Mouse (Mus musculus) kidney, embryonic 15.5 days (tissue): ENCODE measurements around the gene Il2rg. TPM values are rescaled to one million over a fixed set of nuclear protein-coding genes. Genes with fewer than 3 reads are reported as not detected.
A peak's percentile ranks its signal among the peaks of the same experiment; 100 is the strongest.

Experiments
- ATAC-seq: fragments of 200-750 bp; cut with Nextera tagmentation; replicated peaks from 2 replicates; pipeline ENCODE4 v1.8.0; 2017; ENCODE audit warnings: moderate TSS enrichment; ENCODE audit not compliant: low FRiP score
- H3K27ac ChIP-seq: fragments of 300-500 bp; sonication (generic); 2 replicates; pipeline ENCODE4 v1.5.1; 2015; ENCODE audit warnings: mild to moderate bottlenecking, inconsistent platforms
- H3K27me3 ChIP-seq: fragments of 300-500 bp; sonication (generic); 2 replicates; pipeline ENCODE4 v1.6.1; 2015; ENCODE audit warnings: inconsistent platforms
- H3K36me3 ChIP-seq: fragments of 300-500 bp; sonication (generic); 2 replicates; pipeline ENCODE4 v1.6.1; 2015; ENCODE audit warnings: inconsistent platforms
- H3K4me1 ChIP-seq: fragments of 300-500 bp; sonication (generic); 2 replicates; pipeline ENCODE4 v1.6.1; 2015; ENCODE audit warnings: inconsistent platforms
- H3K4me2 ChIP-seq: fragments of 300-500 bp; sonication (generic); 2 replicates; pipeline ENCODE4 v1.6.1; 2015; ENCODE audit warnings: moderate library complexity, mild to moderate bottlenecking, inconsistent platforms
- H3K4me3 ChIP-seq: fragments of 300-500 bp; sonication (generic); replicated peaks from 2 replicates; pipeline ENCODE4 v1.5.1; 2015; ENCODE audit warnings: mild to moderate bottlenecking, inconsistent platforms
- H3K9ac ChIP-seq: fragments of 300-500 bp; sonication (generic); 2 replicates; pipeline ENCODE4 v1.6.1; 2015; ENCODE audit warnings: mild to moderate bottlenecking, inconsistent platforms
- H3K9me3 ChIP-seq: fragments of 300-500 bp; sonication (generic); replicated peaks from 2 replicates; pipeline ENCODE4 v1.6.1; 2016; ENCODE audit warnings: inconsistent platforms
- WGBS: fragments of 180-500 bp; shearing (Covaris S2); methylation state at CpG from one replicate; pipeline ENCODE4 v1.1.7; 2015; ENCODE audit warnings: mixed read lengths; 5-methylcytosine and 5-hydroxymethylcytosine counted together
- polyA plus RNA-seq: library from polyadenylated mRNA; unstranded; fragments of >200 nt; fragmentation: Nextera tagmentation; extraction: Ambion mirVana; gene quantifications from 2 replicates; pipeline ENCODE4 v1.2.1, GENCODE M21; 2015

The Il2rg gene
- polyA plus RNA-seq, 1 experiment from 2014 or later = 21.1 TPM

- 83% methylated on average over 13 of the region's 13 CpGs for WGBS
- no peak overlapping the region for H3K27ac ChIP-seq
- H3K27me3 ChIP-seq = peaks cover 19% of the 10 kb centered on the region
- H3K4me3 ChIP-seq = peak overlapping the region; percentile 50; the same call in 1 of the 2 replicates
- no peak overlapping the region for H3K9ac ChIP-seq
- no peaks in the 10 kb centered on the region for H3K9me3 ChIP-seq
- H3K4me2 ChIP-seq = peak overlapping the region; percentile 61; the same call in 1 of the 2 replicates
- H3K36me3 ChIP-seq = 0 out of 2 replicates have a peak, but pooled peaks cover 7% of the 10 kb centered on the region
- ATAC-seq = no peak
- H3K4me1 ChIP-seq = peaks cover 20% of the 10 kb centered on the region
Observed at GRCm38 (mm10) chrX:101256603-101257002, 11.5 kb downstream of the Il2rg start.

GRCm38 (mm10) chrX:101254740-101255139 lies 13.3 kb downstream of the Il2rg start:
- 0 out of 2 replicates have a peak, but pooled peaks cover 7% of the 10 kb centered on the region for H3K36me3 ChIP-seq
- peaks cover 6% of the 10 kb centered on the region for H3K4me1 ChIP-seq
- H3K9me3 ChIP-seq = no peaks in the 10 kb centered on the region
- peak; percentile 57 for ATAC-seq
- peak overlapping the region; percentile 50 for H3K4me3 ChIP-seq
- peak overlapping the region; percentile 61 for H3K4me2 ChIP-seq
- H3K27ac ChIP-seq = peak overlapping the region; percentile 79
- H3K9ac ChIP-seq = peak overlapping the region; percentile 49
- 33% methylated on average over 26 of the region's 26 CpGs for WGBS
- peaks cover 19% of the 10 kb centered on the region for H3K27me3 ChIP-seq

DNA sequence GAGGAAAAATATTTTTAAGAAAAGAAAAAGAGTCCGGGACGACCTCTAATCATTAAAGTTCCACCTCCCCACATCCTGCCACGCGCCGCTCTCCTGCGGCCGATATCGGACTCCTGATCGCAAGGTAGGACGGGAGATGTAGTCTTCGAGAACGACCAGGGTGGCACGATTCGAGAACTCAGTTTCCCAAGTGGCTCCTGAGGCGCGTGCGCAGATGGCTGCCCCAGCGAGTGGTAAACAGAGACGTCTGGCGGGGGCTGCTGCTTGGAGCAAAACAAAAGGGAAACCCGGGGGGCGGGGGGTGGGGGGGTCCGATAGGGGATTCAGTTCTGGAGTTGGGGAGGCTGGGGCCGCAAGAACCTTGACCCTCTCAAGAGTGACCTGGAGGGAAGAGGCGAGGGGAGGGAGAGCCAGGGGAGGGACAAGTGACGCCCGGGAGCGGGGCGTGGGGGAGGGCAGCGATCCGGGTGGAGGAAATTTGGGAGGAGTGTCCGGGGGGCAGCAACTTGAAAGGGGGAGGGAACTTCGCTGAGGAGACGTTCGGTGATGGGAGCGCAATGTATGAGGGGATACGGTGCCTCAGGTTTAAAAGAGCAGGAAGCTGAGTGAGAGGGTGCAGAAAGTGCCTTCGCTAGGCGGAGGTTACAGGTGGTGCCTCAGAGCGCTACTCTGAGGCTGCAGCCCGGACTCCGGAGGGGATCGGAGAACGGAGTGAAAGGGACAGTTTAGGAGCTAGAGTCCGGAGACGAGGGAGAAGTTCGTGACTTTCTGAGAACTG lies 13.9 kb downstream of the Il2rg start, which contains the start of gene Foxo4:
Gene Foxo4, plus strand, starts transcription at position 577 of the 778 bp plus-strand sequence.
- WGBS = 21% methylated on average over 47 of the region's 47 CpGs

DNA sequence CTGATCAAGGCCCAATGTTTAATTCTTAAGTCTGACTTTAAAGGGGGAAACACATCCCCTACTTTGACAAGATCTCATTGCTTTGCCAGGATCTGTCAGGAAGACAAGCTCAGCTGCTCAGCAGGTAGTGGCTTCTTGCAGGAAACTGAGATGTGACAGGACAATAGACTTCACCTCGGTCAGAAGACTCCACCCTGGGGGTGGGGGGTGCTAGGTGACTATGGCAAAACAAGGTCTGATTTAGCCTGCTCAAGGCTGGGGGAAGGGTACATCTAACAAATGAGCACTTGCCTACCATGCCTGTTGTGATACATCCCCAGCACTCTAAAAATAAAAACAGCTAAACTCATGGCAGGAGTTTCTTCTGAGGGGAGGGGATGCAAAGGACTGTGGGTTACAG lies 23.0 kb downstream of the Il2rg start:
- Histone ChIP-seq H3K27ac (no peak overlapping the region), H3K36me3 (no peaks in the 10 kb centered on the region), H3K9ac (no peak overlapping the region), H3K4me1 (no peaks in the 10 kb centered on the region), H3K4me3 (no peak overlapping the region), H3K27me3 (peaks cover 29% of the 10 kb centered on the region), H3K4me2 (no peak overlapping the region), H3K9me3 (no peaks in the 10 kb centered on the region)
- WGBS = 20% methylated on average over 1 of the region's 1 CpGs
- no peak for ATAC-seq

More for the DNA sequence above, 13.9 kb downstream of the Il2rg start, which contains the start of gene Foxo4:
- peak within 1 kb of the TSS; percentile 61 for H3K4me2 ChIP-seq
- peak within 1 kb of the TSS; percentile 79 for H3K27ac ChIP-seq
- 0 out of 2 replicates have a peak, but pooled peaks cover 7% of the 10 kb centered on the region for H3K36me3 ChIP-seq
- peaks cover 19% of the 10 kb centered on the region for H3K27me3 ChIP-seq
- peaks cover 6% of the 10 kb centered on the region for H3K4me1 ChIP-seq
- no peaks in the 10 kb centered on the region for H3K9me3 ChIP-seq
- H3K9ac ChIP-seq = peak within 1 kb of the TSS; percentile 49
- peak within 1 kb of the TSS; percentile 50 for H3K4me3 ChIP-seq
- peak; percentile 94 for ATAC-seq

GRCm38 (mm10) chrX:101222796-101223162 lies 45.3 kb downstream of the Il2rg start:
- H3K9me3 ChIP-seq = no peaks in the 10 kb centered on the region
- no peaks in the 10 kb centered on the region for H3K36me3 ChIP-seq
- ATAC-seq = no peak; the same call in 1 of the 2 replicates
- 34% methylated on average over 7 of the region's 7 CpGs for WGBS
- H3K4me2 ChIP-seq = peak overlapping the region; percentile 58
- H3K4me1 ChIP-seq = 0 out of 2 replicates have a peak, but pooled peaks cover 4% of the 10 kb centered on the region
- H3K27ac ChIP-seq = peak overlapping the region; percentile 62
- H3K27me3 ChIP-seq = peaks cover 33% of the 10 kb centered on the region
- H3K4me3 ChIP-seq = peak overlapping the region; percentile 59
- H3K9ac ChIP-seq = no peak overlapping the region

DNA sequence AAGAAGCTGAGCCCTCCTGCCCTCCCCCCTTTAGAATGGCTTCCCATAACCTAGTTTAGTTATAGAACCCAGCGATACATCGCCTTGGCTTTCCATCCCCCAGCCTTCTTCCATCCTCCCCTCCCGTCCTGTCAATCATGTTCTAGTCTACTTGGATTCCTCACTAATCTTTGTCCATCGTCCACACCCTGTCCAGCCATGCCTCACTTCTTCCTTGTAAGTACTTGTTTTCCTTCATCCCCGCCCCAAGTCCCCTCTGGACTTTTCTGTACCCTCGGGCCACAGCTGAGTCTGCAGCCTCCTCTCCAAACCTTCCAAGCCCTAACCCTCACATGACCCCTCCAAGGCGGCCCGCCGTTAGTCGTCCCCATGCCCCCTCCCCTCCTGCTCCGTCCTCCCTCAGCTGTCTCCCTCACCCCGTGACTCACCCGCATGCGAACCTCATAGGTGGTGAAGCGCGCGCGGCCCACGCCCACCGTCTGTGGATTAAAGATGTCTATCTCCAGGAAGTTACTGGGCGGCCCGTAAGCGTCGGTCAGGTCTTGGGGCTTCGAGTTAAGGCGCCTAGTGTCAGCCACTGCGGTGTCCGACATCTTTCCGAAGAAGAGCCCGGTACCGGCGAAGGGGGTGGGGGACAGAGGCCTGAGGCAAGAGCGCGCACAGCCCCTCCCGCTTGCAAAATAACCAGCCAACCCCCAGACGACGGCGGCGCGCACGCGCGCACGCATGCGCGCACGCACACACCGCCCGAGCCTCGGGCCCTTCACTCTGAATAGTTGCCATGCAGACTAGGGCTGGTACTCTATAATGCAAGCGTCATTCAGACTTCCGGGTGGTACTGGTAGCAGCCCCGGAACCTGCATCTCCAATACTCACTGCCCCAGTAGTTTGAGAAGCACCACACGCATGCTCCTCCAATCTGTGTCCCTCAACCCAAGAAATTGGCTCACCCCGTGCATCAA lies 45.9 kb downstream of the Il2rg start, which contains the start of gene Snx12:
Gene Snx12, minus strand, starts transcription at position 730 of the 962 bp plus-strand sequence.
- H3K4me1 ChIP-seq = 0 out of 2 replicates have a peak, but pooled peaks cover 4% of the 10 kb centered on the region
- WGBS = 23% methylated on average over 55 of the region's 55 CpGs

More for the DNA sequence above, 45.9 kb downstream of the Il2rg start, which contains the start of gene Snx12:
- Histone ChIP-seq H3K4me3 (peak within 1 kb of the TSS; percentile 59), H3K36me3 (no peaks in the 10 kb centered on the region), H3K27ac (peak within 1 kb of the TSS; percentile 81), H3K9ac (peak within 1 kb of the TSS; percentile 48), H3K27me3 (peaks cover 35% of the 10 kb centered on the region), H3K4me2 (peak within 1 kb of the TSS; percentile 58), H3K9me3 (no peaks in the 10 kb centered on the region)
- ATAC-seq = peak; percentile 96

Other genes starting within 250 kb of the Il2rg start
- 0.06 TPM in 1 of 2 replicates, not detected in the other for gene Tex11, start 208.6 kb downstream of the Il2rg start, polyA plus RNA-seq
- gene Slc7a3, start 182.2 kb downstream of the Il2rg start, polyA plus RNA-seq = 1.7 and 2.1 TPM in 2 replicates
- 53.1 and 53.5 TPM in 2 replicates for gene Snx12, start 45.7 kb downstream of the Il2rg start, polyA plus RNA-seq
- gene Foxo4, start 13.7 kb downstream of the Il2rg start, polyA plus RNA-seq = 3.2 and 3.3 TPM in 2 replicates
- 0.23 TPM in 1 of 2 replicates, not detected in the other for gene Gm614, start 4.3 kb downstream of the Il2rg start, polyA plus RNA-seq
- gene Gm20489, start 768 bp upstream of the Il2rg start, polyA plus RNA-seq = not detected in 2 replicates
- 32.3 and 35.6 TPM in 2 replicates for gene Med12, start 5.8 kb upstream of the Il2rg start, polyA plus RNA-seq
- 4.8 and 5.3 TPM in 2 replicates for gene Nlgn3, start 30.9 kb upstream of the Il2rg start, polyA plus RNA-seq
- 20.0 and 21.4 TPM in 2 replicates for gene Gjb1, start 108.1 kb upstream of the Il2rg start, polyA plus RNA-seq
- 26.8 and 27.7 TPM in 2 replicates for gene Zmym3, start 152.6 kb upstream of the Il2rg start, polyA plus RNA-seq
- gene Nono, start 161.1 kb upstream of the Il2rg start, polyA plus RNA-seq = 464 and 466 TPM in 2 replicates
- 7.6 and 11.9 TPM in 2 replicates for gene Itgb1bp2, start 180.8 kb upstream of the Il2rg start, polyA plus RNA-seq